Mouse (Mus musculus) layer of hippocampus, postnatal 25 days (tissue): ENCODE results near the gene Ear6. TPM values are rescaled to one million over a fixed set of nuclear protein-coding genes. Genes with fewer than 3 reads are reported as not detected.
A peak's percentile ranks its signal among the peaks of the same experiment; 100 is the strongest.

Experiments
- DNase-seq, 2 experiments: peaks; one replicate each; pipeline ENCODE4 v3.0.0; 2022; ENCODE audit warnings: mixed read lengths in 2 of 2, low spot score in 1 of 2; ENCODE audit errors: extremely low spot score in 1 of 2
- microRNA-seq, 2 experiments: library from miRNA; unstranded; fragments of <30 nt; microRNA quantifications; one replicate each; pipeline ENCODE4 v1.2.0; 2021
- total RNA-seq, 2 experiments: library from RNA; stranded (reverse); gene quantifications; 2 replicates each; pipeline ENCODE4 v1.2.3; 2021

Ear6 gene
- total RNA-seq, 2 experiments from 2014 or later, result not detected

- DNase-seq, result no peak
These were observed 39.7 kb downstream of the Ear6 start for GRCm38 (mm10) chr14:51893094-51893794.

GRCm38 (mm10) chr14:51893809-51894208 is 40.3 kb downstream of the Ear6 start:
- no peak for DNase-seq

- no peak for DNase-seq
These were observed 41.6 kb downstream of the Ear6 start for GRCm38 (mm10) chr14:51895071-51895470.

GRCm38 (mm10) chr14:51896019-51896418 is 42.5 kb downstream of the Ear6 start:
- no peak for DNase-seq

- DNase-seq, result no peak
These were observed 43.2 kb downstream of the Ear6 start for GRCm38 (mm10) chr14:51896539-51897170.

GRCm38 (mm10) chr14:51899351-51899750 is 45.9 kb downstream of the Ear6 start:
- no peak for DNase-seq

- peak; percentile 70 to 94 for DNase-seq
These were observed 49.6 kb downstream of the Ear6 start for GRCm38 (mm10) chr14:51902806-51903710.

GRCm38 (mm10) chr14:51903782-51904181 is 50.3 kb downstream of the Ear6 start:
- no peak for DNase-seq

Small RNA genes lying within 50 kb of the gene (microRNA-seq; reads per million reads assigned to microRNA genes)
- 0 reads per million in 2 experiments for gene Gm27375

Other genes starting within 250 kb of the Ear6 start
- gene Gm17078, start 242.4 kb upstream of the Ear6 start, total RNA-seq, result not detected
- not detected for gene Gm4181, start 218.0 kb upstream of the Ear6 start, total RNA-seq
- gene Gm17079, start 158.2 kb upstream of the Ear6 start, total RNA-seq, result not detected
- gene Gm5800, start 136.5 kb upstream of the Ear6 start, total RNA-seq, result not detected
- gene Ang4, start 80.1 kb upstream of the Ear6 start, total RNA-seq, result not detected
- gene AY358078, start 53.7 kb upstream of the Ear6 start, total RNA-seq, result not detected
- gene Mettl17, start 31.1 kb downstream of the Ear6 start, total RNA-seq, result 10 to 100 TPM; 25.2 to 38.9 TPM
- gene Slc39a2, start 39.2 kb downstream of the Ear6 start, total RNA-seq, result 1 to 10 TPM; 4.8 to 6.6 TPM
- 100 to 1,000 TPM; 823 to 845 TPM for gene Ndrg2, start 60.5 kb downstream of the Ear6 start, total RNA-seq
- not detected for gene Tppp2, start 64.7 kb downstream of the Ear6 start, total RNA-seq
- not detected for gene Rnase13, start 69.1 kb downstream of the Ear6 start, total RNA-seq
- gene Arhgef40, start 131.0 kb downstream of the Ear6 start, total RNA-seq, result 10 to 100 TPM; 27.1 to 40.5 TPM
- gene Tmem253, start 162.0 kb downstream of the Ear6 start, total RNA-seq, result 1 to 10 TPM in 1 of 2 experiments, under 1 TPM in 1; 0.54 to 1.8 TPM
- gene Zfp219, start 167.0 kb downstream of the Ear6 start, total RNA-seq, result 10 to 100 TPM; 36.0 to 39.0 TPM
- not detected for gene Olfr221, start 188.8 kb downstream of the Ear6 start, total RNA-seq